Mouse (Mus musculus): ENCODE measurements at regions not wholly inside any gene's neighbourhood (a gene's known extent, or its start where the extent isn't known, plus 50 kb on each side); places are given as distances from the start of the nearest gene placed in this dataset.

DNA sequence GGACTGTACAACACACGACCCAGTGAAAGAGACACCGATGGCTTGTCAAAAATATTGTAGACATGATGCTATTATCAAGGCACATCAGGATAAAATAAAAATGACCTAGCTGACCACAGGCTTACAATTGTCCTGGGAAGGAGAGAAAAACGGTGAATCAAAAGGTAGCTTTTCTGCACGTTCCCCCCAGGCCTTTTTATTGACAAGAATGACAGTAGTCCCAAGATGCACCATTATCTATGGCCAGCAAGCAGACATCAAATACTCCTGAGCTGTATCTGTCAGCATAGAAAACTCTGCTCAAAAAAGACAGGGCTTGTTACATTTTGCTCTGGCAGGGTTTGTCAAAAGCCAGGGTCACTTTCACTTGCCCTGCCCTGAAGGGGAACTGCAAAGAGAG is 1753.6 kb upstream of the Zeb2 start:
- ATAC-seq, result no peak

More for the DNA sequence above, 1753.6 kb upstream of the Zeb2 start:
- Histone ChIP-seq H3K9me3 (replicated peaks; ENCODE audit: control insufficient read depth, low read length) (no peaks in the 10 kb centered on the region), H3K4me3 (ENCODE audit: low read depth, low read length) (no peak overlapping the region), H3K9ac (ENCODE audit: low read length) (no peak overlapping the region), H3K4me2 (ENCODE audit: low read length) (no peak overlapping the region), H3K27ac (ENCODE audit: low read depth, low read length) (no peak overlapping the region), H3K4me1 (ENCODE audit: control insufficient read depth, insufficient read depth, low read length) (no peaks in the 10 kb centered on the region), H3K36me3 (ENCODE audit: control insufficient read depth, insufficient read depth, low read length) (no peaks in the 10 kb centered on the region), H3K27me3 (replicated peaks; ENCODE audit: control insufficient read depth, insufficient read depth, low read length) (no peaks in the 10 kb centered on the region)
- 80% methylated on average over 4 of the region's 4 CpGs for WGBS
- no peak for DNase-seq (ENCODE audit: low spot score)
